Mouse (Mus musculus): ENCODE measurements around the gene Creld1. TPM values are rescaled to one million over a fixed set of nuclear protein-coding genes. Genes with fewer than 3 reads are reported as not detected.

Gene Creld1
- polyA plus RNA-seq, 1 experiment from 2014 or later, result 29.2 TPM

DNA sequence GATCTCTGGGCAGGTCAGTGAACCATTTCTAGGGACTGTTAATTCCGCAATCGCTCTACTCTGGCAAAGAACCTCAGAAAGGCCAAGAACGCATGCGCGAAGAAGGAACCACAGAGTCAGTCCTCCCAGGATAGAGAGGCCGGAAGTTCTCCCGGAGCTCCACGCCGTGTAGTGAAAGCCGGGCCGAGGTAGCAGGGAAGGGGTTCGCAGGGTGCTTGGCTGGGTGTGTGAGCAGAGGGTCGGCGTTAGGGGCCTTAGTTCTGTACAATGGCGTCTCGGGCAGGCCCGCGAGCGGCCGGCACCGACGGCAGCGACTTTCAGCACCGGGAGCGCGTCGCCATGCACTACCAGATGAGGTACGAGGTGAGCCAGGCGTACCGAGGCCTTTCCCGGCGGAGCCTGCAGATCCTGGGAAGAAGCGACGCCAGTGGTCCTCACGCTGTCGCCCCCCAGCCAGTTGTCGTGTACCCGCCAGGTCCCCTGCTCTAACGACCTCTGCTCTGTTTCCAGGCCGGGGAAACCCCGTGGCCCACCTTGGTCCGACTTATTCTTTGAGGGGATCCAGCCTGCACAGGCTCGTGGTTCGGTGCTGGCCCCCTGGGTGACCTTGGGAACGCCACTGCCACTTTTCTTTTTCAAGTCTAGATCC lies 40.5 kb upstream of the Creld1 start, which contains the start of gene Jagn1:
Jagn1 (plus strand) TSS at position 128 of the 649 bp plus-strand sequence.
- WGBS, result under 1% methylated on average over 45 of the region's 45 CpGs
- Histone ChIP-seq H3K9ac (ENCODE audit: low read length) (peak within 1 kb of the TSS; percentile 89), H3K27ac (ENCODE audit: low read depth, low read length) (0 out of 2 replicates have a peak within 1 kb of the TSS, but pooled peaks have one; percentile 25), H3K9me3 (ENCODE audit: control insufficient read depth, low read length) (no peaks in the 10 kb centered on the region), H3K4me2 (peak within 1 kb of the TSS; percentile 77), H3K27me3 (ENCODE audit: control insufficient read depth, insufficient read depth, low read length) (no peaks in the 10 kb centered on the region), H3K4me3 (ENCODE audit: low read depth, low read length) (peak within 1 kb of the TSS; percentile 85), H3K4me1 (ENCODE audit: control insufficient read depth, insufficient read depth, low read length) (peaks cover 7% of the 10 kb centered on the region; the same call in 1 of the 2 replicates), H3K36me3 (ENCODE audit: control insufficient read depth, insufficient read depth, low read length) (peaks cover 4% of the 10 kb centered on the region; the same call in 1 of the 2 replicates)
- peak; percentile 94 for ATAC-seq (ENCODE audit: low FRiP score)
- peak; percentile 100 for DNase-seq (ENCODE audit: low spot score, missing footprints)

DNA sequence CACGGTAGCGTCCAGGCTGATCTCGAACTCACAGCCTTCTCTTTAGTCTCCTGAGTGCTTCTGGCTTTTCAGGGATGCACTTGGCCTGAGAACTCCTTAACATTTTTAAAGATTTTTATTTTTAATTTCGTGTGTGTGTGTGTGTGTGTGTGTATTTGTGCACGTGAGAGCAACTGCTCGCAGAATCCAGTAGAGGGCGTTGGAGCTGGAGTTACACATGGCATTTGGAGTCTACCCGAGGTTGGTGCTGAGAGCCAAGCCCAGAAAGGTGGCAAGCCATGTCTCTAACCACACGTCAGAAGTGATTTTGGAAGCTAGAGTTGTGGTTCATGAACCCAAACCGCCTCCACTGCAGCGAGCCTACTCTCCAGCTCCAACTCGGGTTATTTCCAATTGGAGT lies 40.0 kb upstream of the Creld1 start:
- Histone ChIP-seq H3K4me2 (peak overlapping the region; percentile 77), H3K9me3 (ENCODE audit: control insufficient read depth, low read length) (no peaks in the 10 kb centered on the region), H3K4me1 (ENCODE audit: control insufficient read depth, insufficient read depth, low read length) (peaks cover 7% of the 10 kb centered on the region; the same call in 1 of the 2 replicates), H3K27me3 (ENCODE audit: control insufficient read depth, insufficient read depth, low read length) (no peaks in the 10 kb centered on the region), H3K36me3 (ENCODE audit: control insufficient read depth, insufficient read depth, low read length) (peaks cover 8% of the 10 kb centered on the region; the same call in 1 of the 2 replicates), H3K9ac (ENCODE audit: low read length) (peak overlapping the region; percentile 89), H3K27ac (ENCODE audit: low read depth, low read length) (no peak overlapping the region), H3K4me3 (ENCODE audit: low read depth, low read length) (peak overlapping the region; percentile 85)
- DNase-seq (ENCODE audit: low spot score, missing footprints) (no peak), ATAC-seq (ENCODE audit: low FRiP score) (no peak)
- 47% methylated on average over 12 of the region's 12 CpGs for WGBS

DNA sequence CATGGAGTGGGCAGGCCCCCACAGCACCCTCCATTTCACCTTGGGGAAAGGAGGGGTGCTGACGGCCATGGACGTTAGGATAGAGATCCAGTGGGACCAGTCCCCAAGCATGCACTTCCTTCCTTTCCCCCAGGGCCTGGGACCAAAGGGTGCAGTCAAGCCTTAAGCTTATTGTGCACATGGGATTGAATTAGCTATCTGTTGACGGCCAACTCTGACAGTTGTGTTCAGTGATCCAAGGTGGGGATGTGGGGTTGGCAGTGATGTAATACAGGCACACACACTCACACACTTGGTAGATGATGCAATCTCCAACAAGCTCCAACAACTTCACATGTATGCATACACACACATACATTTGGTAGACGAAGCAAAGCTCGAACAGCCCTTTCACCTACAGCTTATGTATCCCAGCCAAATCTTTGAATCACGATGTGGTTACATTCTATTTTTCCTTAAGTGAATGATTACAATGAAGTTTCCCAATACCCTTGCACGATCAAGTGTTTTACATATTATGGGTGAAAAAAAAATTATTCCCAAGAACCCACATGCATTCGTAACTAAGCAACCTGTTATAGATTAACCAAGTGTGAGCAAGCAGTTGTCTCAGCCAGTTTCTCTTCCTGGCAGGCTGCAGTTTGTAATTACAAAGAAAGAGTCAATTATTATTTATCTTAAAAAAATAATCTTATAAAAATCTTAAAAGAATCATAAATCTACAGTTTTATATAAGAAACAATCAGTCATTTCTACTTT lies 38.7 kb upstream of the Creld1 start:
- DNase-seq (ENCODE audit: low spot score, missing footprints), result no peak
- WGBS, result 91% methylated on average over 6 of the region's 8 CpGs

DNA sequence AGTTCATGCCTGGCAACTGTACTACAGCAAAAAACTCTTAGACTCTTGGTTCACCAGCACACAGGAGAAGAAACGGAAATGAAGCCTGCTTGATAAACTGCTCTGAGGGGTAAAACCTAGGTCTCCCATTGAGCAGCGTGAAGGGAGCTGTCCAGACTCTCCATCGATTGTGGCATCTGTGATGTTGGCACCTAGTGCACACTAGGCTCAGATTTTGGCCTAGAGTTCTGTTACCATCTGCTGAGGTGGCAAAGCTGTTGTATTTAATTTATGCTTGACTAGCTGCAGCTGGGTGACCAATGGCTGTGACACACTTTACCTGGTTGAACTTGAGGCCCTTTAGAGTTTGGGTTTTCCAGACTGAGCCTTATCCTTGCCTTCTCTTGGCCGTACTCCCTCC lies 35.5 kb upstream of the Creld1 start:
- Histone ChIP-seq H3K4me1 (ENCODE audit: control insufficient read depth, insufficient read depth, low read length) (peaks cover 7% of the 10 kb centered on the region; the same call in 1 of the 2 replicates), H3K9me3 (ENCODE audit: control insufficient read depth, low read length) (no peaks in the 10 kb centered on the region), H3K4me2 (no peak overlapping the region), H3K27ac (ENCODE audit: low read depth, low read length) (no peak overlapping the region), H3K4me3 (ENCODE audit: low read depth, low read length) (no peak overlapping the region), H3K36me3 (ENCODE audit: control insufficient read depth, insufficient read depth, low read length) (peaks cover 11% of the 10 kb centered on the region; the same call in 1 of the 2 replicates), H3K9ac (ENCODE audit: low read length) (no peak overlapping the region), H3K27me3 (ENCODE audit: control insufficient read depth, insufficient read depth, low read length) (no peaks in the 10 kb centered on the region)
- no peak for ATAC-seq (ENCODE audit: low FRiP score)
- WGBS, result 93% methylated on average over 4 of the region's 4 CpGs
- DNase-seq (ENCODE audit: low spot score, missing footprints), result peak; percentile 78

More for the DNA sequence above, 38.7 kb upstream of the Creld1 start:
- Histone ChIP-seq H3K9me3 (ENCODE audit: control insufficient read depth, low read length) (no peaks in the 10 kb centered on the region), H3K4me3 (ENCODE audit: low read depth, low read length) (no peak overlapping the region), H3K36me3 (ENCODE audit: control insufficient read depth, insufficient read depth, low read length) (peaks cover 11% of the 10 kb centered on the region; the same call in 1 of the 2 replicates), H3K4me2 (no peak overlapping the region), H3K9ac (ENCODE audit: low read length) (no peak overlapping the region), H3K27me3 (ENCODE audit: control insufficient read depth, insufficient read depth, low read length) (no peaks in the 10 kb centered on the region), H3K27ac (ENCODE audit: low read depth, low read length) (no peak overlapping the region), H3K4me1 (ENCODE audit: control insufficient read depth, insufficient read depth, low read length) (peaks cover 7% of the 10 kb centered on the region; the same call in 1 of the 2 replicates)
- ATAC-seq (ENCODE audit: low FRiP score), result no peak

DNA sequence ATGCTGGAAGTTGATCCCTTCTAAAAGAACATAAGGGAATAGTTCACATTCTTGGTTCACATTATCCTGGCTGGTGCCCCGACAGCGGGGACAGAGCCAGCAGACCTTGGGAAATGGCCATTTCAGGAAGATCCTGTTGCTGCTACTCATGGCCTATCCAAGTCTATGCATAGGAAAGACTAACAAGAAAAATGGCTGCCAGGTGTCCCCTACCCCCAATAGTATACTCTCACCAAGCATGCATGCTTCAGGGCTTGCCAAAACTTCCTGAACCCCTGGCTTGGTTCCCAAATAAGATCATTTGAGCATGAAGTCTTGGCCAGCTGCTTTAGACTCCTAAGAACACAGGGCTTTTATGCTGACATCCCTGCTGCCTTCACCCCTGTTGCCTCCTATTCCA lies 31.3 kb upstream of the Creld1 start:
- 79% methylated on average over 2 of the region's 2 CpGs for WGBS
- H3K9me3 ChIP-seq (ENCODE audit: control insufficient read depth, low read length), result no peaks in the 10 kb centered on the region

DNA sequence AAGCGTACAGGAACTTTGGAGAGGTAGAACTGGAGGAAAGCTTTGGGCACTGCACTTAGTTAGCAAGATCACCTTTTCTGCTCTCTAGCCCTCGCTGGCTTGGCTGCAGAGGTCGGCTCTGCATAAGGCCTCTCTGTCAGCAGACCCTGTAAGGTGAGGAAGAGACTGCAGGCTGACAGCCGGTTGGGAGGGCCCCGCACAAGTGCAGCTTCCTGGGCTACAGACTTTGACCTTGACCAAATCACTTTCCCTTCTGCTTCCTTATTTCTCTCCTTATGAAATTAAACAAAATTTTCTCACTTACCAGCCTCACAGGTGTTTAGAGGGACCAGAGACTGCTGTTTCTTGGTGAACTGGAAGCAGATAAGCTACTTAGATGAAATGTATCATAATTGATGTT lies 28.1 kb upstream of the Creld1 start:
- H3K4me2 ChIP-seq, result no peak overlapping the region
- ATAC-seq (ENCODE audit: low FRiP score) (no peak), DNase-seq (ENCODE audit: low spot score, missing footprints) (peak; percentile 73)
- no peaks in the 10 kb centered on the region for H3K4me1 ChIP-seq (ENCODE audit: control insufficient read depth, insufficient read depth, low read length)
- H3K27me3 ChIP-seq (ENCODE audit: control insufficient read depth, insufficient read depth, low read length), result no peaks in the 10 kb centered on the region
- no peaks in the 10 kb centered on the region for H3K36me3 ChIP-seq (ENCODE audit: control insufficient read depth, insufficient read depth, low read length)
- H3K9me3 ChIP-seq (ENCODE audit: control insufficient read depth, low read length), result no peaks in the 10 kb centered on the region
- H3K9ac ChIP-seq (ENCODE audit: low read length), result no peak overlapping the region
- no peak overlapping the region for H3K27ac ChIP-seq (ENCODE audit: low read depth, low read length)
- WGBS, result 77% methylated on average over 5 of the region's 5 CpGs
- H3K4me3 ChIP-seq (ENCODE audit: low read depth, low read length), result no peak overlapping the region

More for the DNA sequence above, 31.3 kb upstream of the Creld1 start:
- Histone ChIP-seq H3K27ac (ENCODE audit: low read depth, low read length) (no peak overlapping the region), H3K36me3 (ENCODE audit: control insufficient read depth, insufficient read depth, low read length) (peaks cover 11% of the 10 kb centered on the region; the same call in 1 of the 2 replicates), H3K27me3 (ENCODE audit: control insufficient read depth, insufficient read depth, low read length) (no peaks in the 10 kb centered on the region), H3K4me3 (ENCODE audit: low read depth, low read length) (no peak overlapping the region), H3K4me1 (ENCODE audit: control insufficient read depth, insufficient read depth, low read length) (no peaks in the 10 kb centered on the region), H3K4me2 (no peak overlapping the region), H3K9ac (ENCODE audit: low read length) (no peak overlapping the region)
- DNase-seq (ENCODE audit: low spot score, missing footprints), result peak; percentile 41
- no peak for ATAC-seq (ENCODE audit: low FRiP score)

DNA sequence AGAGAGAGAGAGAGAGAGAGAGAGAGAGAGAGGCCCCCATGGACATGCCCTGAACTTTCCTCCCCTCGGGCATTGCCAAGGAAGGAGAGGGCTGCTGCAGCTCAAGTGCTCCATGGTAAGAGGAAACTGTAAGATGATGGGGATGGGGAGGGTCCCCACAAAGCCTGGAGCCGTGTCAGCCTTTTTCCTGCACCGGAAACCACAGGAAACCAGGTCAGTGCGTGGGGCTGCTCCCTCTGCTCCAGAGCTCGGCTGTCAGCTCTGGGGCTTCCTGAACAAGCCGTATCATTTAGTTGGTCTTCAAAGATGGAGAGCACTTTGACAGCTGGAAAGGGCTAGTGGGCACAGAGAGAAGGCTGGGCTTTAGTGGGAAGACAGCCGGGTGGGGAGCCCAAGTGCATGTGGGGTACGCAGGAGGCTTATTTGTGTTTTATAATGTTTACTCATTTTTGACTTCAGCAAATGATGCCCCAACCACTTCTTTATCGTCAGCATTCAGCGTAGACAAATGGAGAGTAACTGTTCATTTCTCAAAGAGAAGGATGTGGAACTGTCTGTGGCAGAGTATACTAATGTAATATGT lies 25.1 kb upstream of the Creld1 start, which contains the start of gene Il17re:
Il17re (plus strand) TSS at position 533 of the 583 bp plus-strand sequence.
- ATAC-seq (ENCODE audit: low FRiP score), result no peak
- WGBS, result 86% methylated on average over 10 of the region's 10 CpGs
- H3K9ac ChIP-seq (ENCODE audit: low read length), result no peak within 1 kb of the TSS; the same call in 1 of the 2 replicates

DNA sequence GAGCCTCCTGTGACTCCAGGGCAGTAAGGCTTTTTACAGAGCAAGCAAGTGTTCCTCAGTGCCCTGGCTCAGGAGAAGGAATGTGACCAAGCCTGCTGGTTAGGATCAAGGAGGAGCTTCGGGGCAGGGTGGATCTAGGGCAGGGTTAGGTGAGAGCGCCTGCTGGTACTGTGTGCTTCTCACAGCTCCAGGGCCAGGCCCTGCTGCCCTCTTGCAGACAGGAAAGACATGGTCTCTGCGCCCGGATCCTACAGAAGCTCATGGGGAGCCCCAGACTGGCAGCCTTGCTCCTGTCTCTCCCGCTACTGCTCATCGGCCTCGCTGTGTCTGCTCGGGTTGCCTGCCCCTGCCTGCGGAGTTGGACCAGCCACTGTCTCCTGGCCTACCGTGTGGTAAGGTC lies 24.5 kb upstream of the Creld1 start:
- no peak overlapping the region for H3K4me3 ChIP-seq (ENCODE audit: low read depth, low read length)
- ATAC-seq (ENCODE audit: low FRiP score) (no peak), DNase-seq (ENCODE audit: low spot score, missing footprints) (peak; percentile 57)
- H3K4me1 ChIP-seq (ENCODE audit: control insufficient read depth, insufficient read depth, low read length), result no peaks in the 10 kb centered on the region
- H3K36me3 ChIP-seq (ENCODE audit: control insufficient read depth, insufficient read depth, low read length), result no peaks in the 10 kb centered on the region
- H3K9ac ChIP-seq (ENCODE audit: low read length), result no peak overlapping the region
- WGBS, result 75% methylated on average over 10 of the region's 10 CpGs
- H3K27ac ChIP-seq (ENCODE audit: low read depth, low read length), result no peak overlapping the region
- no peaks in the 10 kb centered on the region for H3K9me3 ChIP-seq (ENCODE audit: control insufficient read depth, low read length)
- no peaks in the 10 kb centered on the region for H3K27me3 ChIP-seq (ENCODE audit: control insufficient read depth, insufficient read depth, low read length)
- no peak overlapping the region for H3K4me2 ChIP-seq

More for the DNA sequence above, 25.1 kb upstream of the Creld1 start, which contains the start of gene Il17re:
- Histone ChIP-seq H3K27ac (ENCODE audit: low read depth, low read length) (no peak within 1 kb of the TSS), H3K36me3 (ENCODE audit: control insufficient read depth, insufficient read depth, low read length) (no peaks in the 10 kb centered on the region), H3K4me1 (ENCODE audit: control insufficient read depth, insufficient read depth, low read length) (no peaks in the 10 kb centered on the region), H3K4me2 (no peak within 1 kb of the TSS), H3K4me3 (ENCODE audit: low read depth, low read length) (no peak within 1 kb of the TSS), H3K9me3 (ENCODE audit: control insufficient read depth, low read length) (no peaks in the 10 kb centered on the region), H3K27me3 (ENCODE audit: control insufficient read depth, insufficient read depth, low read length) (no peaks in the 10 kb centered on the region)
- no peak for DNase-seq (ENCODE audit: low spot score, missing footprints)
